Comparison of ENCODE assay signal across 9 mouse cellular contexts in the genomic region with DNA sequence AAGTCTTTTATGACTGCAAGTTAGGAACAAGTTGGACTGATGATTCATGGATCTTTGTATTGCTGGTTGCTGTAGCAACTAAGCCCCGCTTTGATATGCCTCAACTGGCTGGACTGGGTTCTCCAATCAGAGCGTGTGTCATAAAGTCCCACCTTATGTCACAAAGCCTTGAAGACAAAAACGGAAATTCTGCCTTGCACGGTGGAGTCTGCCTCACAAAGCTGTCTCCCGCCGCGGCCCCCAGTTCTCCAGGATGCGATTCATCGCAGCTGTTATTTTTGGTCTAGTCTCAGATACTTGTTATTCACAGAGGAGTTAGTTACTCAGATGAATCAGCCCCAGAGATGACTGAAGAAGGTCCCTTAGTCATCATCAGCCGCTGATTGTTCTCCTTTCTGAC. TPM values are rescaled to one million over a fixed set of nuclear protein-coding genes. Genes with fewer than 3 reads are reported as not detected.
DNase-seq lines count a peak whose midpoint lies in the region; ATAC-seq and TF ChIP-seq lines count a peak whose summit lies in the region.
"Had no signal": no experiment of that assay in that cellular context is flagged by ENCODE, and none has a peak within 500 bp of the region (broad histone marks: within the 10 kb centered on the region; RNA-seq: fewer than 3 reads in every experiment).

No protein-coding gene starts in this region.

- H3K4me1 ChIP-seq in kidney, postnatal 0 days (replicated peaks; ENCODE audit: insufficient read depth, low read length) = no peaks in the 10 kb centered on the region
- no peaks in the 10 kb centered on the region for H3K4me1 ChIP-seq in kidney, embryonic 14.5 days (ENCODE audit: control insufficient read depth, insufficient read depth, low read length)
- H3K4me1 ChIP-seq in hindbrain, embryonic 16.5 days (ENCODE audit: control insufficient read depth, insufficient read depth, low read depth, low read length) = no peaks in the 10 kb centered on the region

- H3K36me3 ChIP-seq in kidney, postnatal 0 days (ENCODE audit: insufficient read depth, low read length) = no peaks in the 10 kb centered on the region
- no peaks in the 10 kb centered on the region for H3K36me3 ChIP-seq in kidney, embryonic 14.5 days (ENCODE audit: control insufficient read depth, insufficient read depth, low read length)
- H3K36me3 ChIP-seq in hindbrain, embryonic 16.5 days (ENCODE audit: control insufficient read depth, insufficient read depth, low read length) = no peaks in the 10 kb centered on the region
- H3K36me3 ChIP-seq: liver, embryonic 13.5 days had no signal

- no peak for TF ChIP-seq CTCF in kidney, postnatal 0 days (IDR thresholded peaks at IDR 0.05; ENCODE audit: low read depth)

- DNase-seq in kidney, postnatal 0 days (ENCODE audit: low spot score) = peak; percentile 65
- peak; percentile 79 for DNase-seq in adrenal gland, adult 2 months
- peak; percentile 8 to 30 for DNase-seq in heart, postnatal 14 days
- peak; percentile 84 to 97 for DNase-seq in left cerebral cortex, postnatal 25 days (ENCODE audit: low spot score in 2 of 2)
- no peak for DNase-seq in yolk sac, embryonic 10.5 days (ENCODE audit: low spot score)
- no peak for DNase-seq in kidney, adult 9 months
- DNase-seq: liver, embryonic 13.5 days had no signal

- WGBS in kidney, postnatal 0 days = 54% methylated on average over 10 of the region's 10 CpGs
- WGBS in kidney, embryonic 14.5 days = 59% methylated on average over 10 of the region's 10 CpGs
- WGBS in hindbrain, embryonic 16.5 days = 59% methylated on average over 10 of the region's 10 CpGs

- intact Hi-C loops in heart, postnatal 14 days (cut with DNase I) = no loop called here
- intact Hi-C loops in left cerebral cortex, postnatal 25 days (cut with DNase I) = loop anchor here (1.0 kb wide), 1 partner anchor 15 kb away; no protein-coding TSS in a partner anchor

- no peak overlapping the region for H3K4me2 ChIP-seq in kidney, postnatal 0 days (ENCODE audit: low read length)
- no peak overlapping the region for H3K4me2 ChIP-seq in kidney, embryonic 14.5 days (replicated peaks; ENCODE audit: low read depth, low read length)
- H3K4me2 ChIP-seq in hindbrain, embryonic 16.5 days (ENCODE audit: low read length) = no peak overlapping the region
- H3K4me2 ChIP-seq: liver, embryonic 13.5 days had no signal

- H3K9me3 ChIP-seq in kidney, postnatal 0 days (replicated peaks; ENCODE audit: low read length) = no peaks in the 10 kb centered on the region
- H3K9me3 ChIP-seq in kidney, embryonic 14.5 days (ENCODE audit: control insufficient read depth, low read length) = no peaks in the 10 kb centered on the region
- no peaks in the 10 kb centered on the region for H3K9me3 ChIP-seq in hindbrain, embryonic 16.5 days (ENCODE audit: control insufficient read depth, low read length)
- H3K9me3 ChIP-seq: liver, embryonic 13.5 days had no signal

- H3K4me3 ChIP-seq in kidney, postnatal 0 days (replicated peaks; ENCODE audit: low read depth, low read length) = no peak overlapping the region
- H3K4me3 ChIP-seq in kidney, embryonic 14.5 days (ENCODE audit: low read length) = no peak overlapping the region
- H3K4me3 ChIP-seq in hindbrain, embryonic 16.5 days (ENCODE audit: low read length) = no peak overlapping the region
- H3K4me3 ChIP-seq: liver, embryonic 13.5 days had no signal

- H3K27me3 ChIP-seq in kidney, postnatal 0 days (ENCODE audit: insufficient read depth, low read length) = no peaks in the 10 kb centered on the region
- no peaks in the 10 kb centered on the region; the same call in 1 of the 2 replicates for H3K27me3 ChIP-seq in kidney, embryonic 14.5 days (ENCODE audit: control insufficient read depth, insufficient read depth, low read length)
- H3K27me3 ChIP-seq in hindbrain, embryonic 16.5 days (replicated peaks; ENCODE audit: control insufficient read depth, insufficient read depth, low read length) = no peaks in the 10 kb centered on the region

- no peak overlapping the region for H3K27ac ChIP-seq in kidney, postnatal 0 days
- no peak overlapping the region for H3K27ac ChIP-seq in kidney, embryonic 14.5 days (ENCODE audit: low read depth, low read length)
- H3K27ac ChIP-seq in hindbrain, embryonic 16.5 days (ENCODE audit: low read depth, low read length) = no peak overlapping the region
- H3K27ac ChIP-seq: liver, embryonic 13.5 days had no signal

- no peak for ATAC-seq in kidney, postnatal 0 days (replicated peaks; ENCODE audit: low FRiP score, low read depth)
- no peak for ATAC-seq in kidney, embryonic 14.5 days (ENCODE audit: low FRiP score, low TSS enrichment)
- ATAC-seq in hindbrain, embryonic 16.5 days = no peak

- H3K9ac ChIP-seq in kidney, postnatal 0 days (ENCODE audit: low read depth, low read length) = no peak overlapping the region
- H3K9ac ChIP-seq in kidney, embryonic 14.5 days (ENCODE audit: low read depth, low read length) = no peak overlapping the region
- H3K9ac ChIP-seq in hindbrain, embryonic 16.5 days (ENCODE audit: low read depth, low read length) = no peak overlapping the region
- H3K9ac ChIP-seq: liver, embryonic 13.5 days had no signal

RNA-seq across cellular contexts. Expression of a gene that starts 3.5 kb away (rescaled TPM):
- polyA plus RNA-seq in kidney, postnatal 0 days (2015; fragmentation: Nextera tagmentation; extraction: Ambion mirVana) = 27.4 and 28.1 TPM in 2 replicates
- 8.8 and 10.0 TPM in 2 replicates for polyA plus RNA-seq in kidney, embryonic 14.5 days (2014; fragmentation: Nextera tagmentation; extraction: Ambion mirVana)
- 10 to 100 TPM; 19.3 to 32.9 TPM for total RNA-seq in adrenal gland, adult 2 months (2021)
- polyA plus RNA-seq in adrenal gland, adult 2 months (2012; rRNA removed) = 0.83 and 1.1 TPM in 2 replicates
- 1 to 10 TPM; 6.7 to 8.6 TPM for total RNA-seq in heart, postnatal 14 days (2021)
- total RNA-seq in left cerebral cortex, postnatal 25 days (2021) = 100 to 1,000 TPM; 122 to 128 TPM
- polyA plus RNA-seq in hindbrain, embryonic 16.5 days (2015; fragmentation: Nextera tagmentation; extraction: Ambion mirVana) = 26.6 and 27.4 TPM in 2 replicates

RNA-seq across cellular contexts. Expression of a gene that starts 51.7 kb away (rescaled TPM):
- 209 and 222 TPM in 2 replicates for polyA plus RNA-seq in kidney, postnatal 0 days (2015; fragmentation: Nextera tagmentation; extraction: Ambion mirVana)
- polyA plus RNA-seq in kidney, embryonic 14.5 days (2014; fragmentation: Nextera tagmentation; extraction: Ambion mirVana) = 132 and 194 TPM in 2 replicates
- 100 to 1,000 TPM; 238 to 275 TPM for total RNA-seq in adrenal gland, adult 2 months (2021)
- polyA plus RNA-seq in adrenal gland, adult 2 months (2012; rRNA removed) = 113 and 114 TPM in 2 replicates
- total RNA-seq in heart, postnatal 14 days (2021) = 100 to 1,000 TPM; 239 to 245 TPM
- 100 to 1,000 TPM; 475 TPM for total RNA-seq in left cerebral cortex, postnatal 25 days (2021)
- 352 and 402 TPM in 2 replicates for polyA plus RNA-seq in hindbrain, embryonic 16.5 days (2015; fragmentation: Nextera tagmentation; extraction: Ambion mirVana)

Comparison
In these comparisons a context has a peak if more than half of its experiments do, and no peak if none do; other contexts are left out.
1. DNase-seq: peak in kidney, postnatal 0 days (single experiment), adrenal gland, adult 2 months (single experiment), heart, postnatal 14 days (2 of 2) and left cerebral cortex, postnatal 25 days (2 of 2); none in yolk sac, embryonic 10.5 days (single experiment) and kidney, adult 9 months (single experiment).